Mouse (Mus musculus) hindbrain, embryonic 11.5 days (tissue): ENCODE measurements around the gene Herc3. TPM values are rescaled to one million over a fixed set of nuclear protein-coding genes. Genes with fewer than 3 reads are reported as not detected.

ENCODE experiments used
- ATAC-seq: fragments of 200-750 bp; cut with Nextera tagmentation; 2 replicates; pipeline ENCODE4 v1.8.0; 2017; ENCODE audit warnings: mild to moderate bottlenecking, moderate TSS enrichment, moderate library complexity; ENCODE audit not compliant: low FRiP score
- DNase-seq: peaks from one replicate; pipeline ENCODE4 v3.0.0-alpha.2; 2015; ENCODE audit warnings: low spot score
- H3K27ac ChIP-seq: fragments of 300-500 bp; sonication (generic); 2 replicates; pipeline ENCODE4 v1.5.1; 2014; ENCODE audit warnings: mild to moderate bottlenecking, low read depth, low read length
- H3K27me3 ChIP-seq: fragments of 300-500 bp; sonication (generic); 2 replicates; pipeline ENCODE4 v1.6.1; 2014; ENCODE audit warnings: mild to moderate bottlenecking, low read length, moderate library complexity, mixed read lengths; ENCODE audit not compliant: control insufficient read depth, insufficient read depth
- H3K36me3 ChIP-seq: fragments of 300-500 bp; sonication (generic); 2 replicates; pipeline ENCODE4 v1.6.1; 2014; ENCODE audit warnings: mild to moderate bottlenecking, low read length, moderate library complexity, mixed read lengths; ENCODE audit not compliant: control insufficient read depth, insufficient read depth
- H3K4me1 ChIP-seq: fragments of 300-500 bp; sonication (generic); replicated peaks from 2 replicates; pipeline ENCODE4 v1.6.1; 2014; ENCODE audit warnings: low read length, mixed read lengths; ENCODE audit not compliant: control insufficient read depth, insufficient read depth
- H3K4me2 ChIP-seq: fragments of 300-500 bp; sonication (generic); replicated peaks from 2 replicates; pipeline ENCODE4 v1.6.1; 2014; ENCODE audit warnings: mild to moderate bottlenecking, low read depth, low read length
- H3K4me3 ChIP-seq: fragments of 300-500 bp; sonication (generic); 2 replicates; pipeline ENCODE4 v1.5.1; 2014; ENCODE audit warnings: low read depth, low read length
- H3K9ac ChIP-seq: fragments of 300-500 bp; sonication (generic); 2 replicates; pipeline ENCODE4 v1.6.1; 2014; ENCODE audit warnings: low read depth, low read length
- H3K9me3 ChIP-seq: fragments of 300-500 bp; sonication (generic); 2 replicates; pipeline ENCODE4 v1.6.1; 2016; ENCODE audit warnings: low read length; ENCODE audit not compliant: control insufficient read depth
- whole genome bisulfite sequencing: fragments of 180-500 bp; shearing (Covaris S2); extraction: QIAGEN DNeasy Blood & Tissue Kit; methylation state at CpG from one replicate; pipeline ENCODE4 v1.1.7; 2014; 5-methylcytosine and 5-hydroxymethylcytosine counted together
- polyA plus RNA-seq: library from polyadenylated mRNA; unstranded; fragments of >200 nt; fragmentation: Nextera tagmentation; extraction: Ambion mirVana; gene quantifications from 2 replicates; pipeline ENCODE4 v1.2.1, GENCODE M21; 2014

The Herc3 gene
- polyA plus RNA-seq, 1 experiment from 2014 or later, result 5.6 TPM

DNA sequence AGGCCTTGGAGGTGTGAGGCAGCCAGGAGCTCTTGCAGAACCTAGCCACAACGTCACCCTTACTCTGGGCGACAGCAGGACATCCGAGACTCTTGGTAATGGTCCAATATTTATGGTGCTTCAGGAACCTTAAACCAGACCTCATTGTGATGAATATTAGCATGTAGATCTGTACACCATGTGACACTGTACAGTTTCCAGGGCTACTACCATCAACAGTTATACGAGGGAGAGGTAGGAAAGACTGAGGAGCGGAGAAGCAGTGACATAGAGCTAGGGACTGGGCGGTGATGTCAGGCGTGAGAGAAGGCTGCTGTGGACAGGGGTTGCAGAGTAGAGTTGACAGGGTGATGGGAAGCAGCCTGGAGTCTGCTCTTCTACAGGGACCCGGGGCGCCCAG is 48.7 kb downstream of the Herc3 start:
- H3K4me3 ChIP-seq, result no peak overlapping the region
- no peaks in the 10 kb centered on the region for H3K9me3 ChIP-seq
- no peaks in the 10 kb centered on the region for H3K36me3 ChIP-seq
- WGBS, result 93% methylated on average over 9 of the region's 9 CpGs
- H3K4me2 ChIP-seq, result no peak overlapping the region
- no peaks in the 10 kb centered on the region for H3K4me1 ChIP-seq
- no peaks in the 10 kb centered on the region for H3K27me3 ChIP-seq
- DNase-seq (no peak), ATAC-seq (no peak)
- H3K9ac ChIP-seq, result no peak overlapping the region
- H3K27ac ChIP-seq, result no peak overlapping the region

DNA sequence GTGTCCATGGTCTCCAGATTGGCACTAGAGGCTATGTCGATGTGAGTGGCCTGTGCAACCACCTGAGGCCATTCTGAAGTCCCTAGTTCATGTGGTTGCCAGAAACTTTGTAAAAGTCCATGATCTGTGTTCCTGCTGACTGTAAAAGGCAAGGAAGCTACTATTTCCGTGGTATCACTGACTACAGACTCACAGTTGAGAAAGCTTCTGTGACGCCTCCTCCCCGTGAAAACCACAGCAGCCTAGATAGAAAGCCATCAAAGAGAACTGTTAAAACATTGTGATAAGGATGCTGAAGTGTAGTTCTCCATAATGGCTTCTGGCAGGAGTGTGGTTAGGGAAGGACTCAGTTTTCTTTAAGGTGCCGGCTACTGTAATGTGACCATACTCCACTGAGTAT is 49.6 kb downstream of the Herc3 start:
- Histone ChIP-seq H3K9me3 (no peaks in the 10 kb centered on the region), H3K4me2 (no peak overlapping the region), H3K27ac (no peak overlapping the region), H3K9ac (no peak overlapping the region), H3K36me3 (no peaks in the 10 kb centered on the region), H3K4me1 (no peaks in the 10 kb centered on the region), H3K27me3 (no peaks in the 10 kb centered on the region), H3K4me3 (no peak overlapping the region)
- no peak for DNase-seq
- WGBS, result 93% methylated on average over 5 of the region's 5 CpGs
- ATAC-seq, result no peak

DNA sequence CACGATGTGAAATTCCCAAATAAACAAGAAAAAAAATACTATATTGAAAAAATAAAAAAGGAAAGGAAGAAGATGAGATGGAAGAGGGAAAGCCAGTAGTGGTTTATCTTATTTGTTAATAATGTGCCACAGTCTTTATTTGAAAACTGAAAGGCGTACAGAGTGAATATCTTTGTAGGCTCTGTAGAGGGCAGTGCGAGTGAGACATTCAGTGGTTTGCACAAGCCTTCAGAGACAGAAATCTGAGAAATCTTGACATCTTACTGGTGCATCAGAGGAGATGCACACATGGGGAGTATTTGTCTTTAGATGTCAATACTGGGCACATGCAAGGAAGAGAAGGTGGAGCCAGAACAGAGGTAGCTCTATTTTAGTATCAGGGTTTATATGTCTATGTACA is 50.1 kb downstream of the Herc3 start:
- WGBS, result 92% methylated on average over 3 of the region's 3 CpGs
- H3K4me2 ChIP-seq, result no peak overlapping the region
- no peak for ATAC-seq

DNA sequence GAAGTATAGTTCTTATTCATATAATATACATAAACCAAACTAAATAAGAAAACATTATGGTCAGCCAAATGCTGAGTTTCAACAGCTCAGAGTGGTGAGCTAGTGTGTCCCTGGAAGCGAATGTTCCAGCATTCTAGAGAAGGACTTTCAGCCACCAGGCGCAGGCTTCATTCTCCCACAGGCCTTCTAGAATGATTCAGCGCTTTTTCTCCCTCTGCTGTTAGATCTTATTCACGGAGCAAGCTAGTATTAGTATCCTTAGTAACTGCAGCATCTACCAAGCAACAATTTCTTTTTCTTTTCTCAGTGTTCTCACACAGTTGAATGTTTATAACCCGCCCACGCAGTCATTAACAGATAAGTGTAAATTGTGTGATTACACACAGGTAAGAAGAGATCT is 51.0 kb downstream of the Herc3 start:
- Histone ChIP-seq H3K4me2 (no peak overlapping the region), H3K4me3 (no peak overlapping the region), H3K27ac (no peak overlapping the region), H3K36me3 (no peaks in the 10 kb centered on the region), H3K27me3 (no peaks in the 10 kb centered on the region), H3K4me1 (no peaks in the 10 kb centered on the region), H3K9ac (no peak overlapping the region), H3K9me3 (no peaks in the 10 kb centered on the region)
- ATAC-seq, result no peak
- WGBS, result 83% methylated on average over 6 of the region's 6 CpGs
- DNase-seq, result no peak

More for the DNA sequence above, 50.1 kb downstream of the Herc3 start:
- no peaks in the 10 kb centered on the region for H3K27me3 ChIP-seq
- no peak overlapping the region for H3K9ac ChIP-seq
- H3K4me3 ChIP-seq, result no peak overlapping the region
- H3K27ac ChIP-seq, result no peak overlapping the region
- H3K9me3 ChIP-seq, result no peaks in the 10 kb centered on the region
- no peaks in the 10 kb centered on the region for H3K36me3 ChIP-seq
- no peaks in the 10 kb centered on the region for H3K4me1 ChIP-seq
- DNase-seq, result no peak

DNA sequence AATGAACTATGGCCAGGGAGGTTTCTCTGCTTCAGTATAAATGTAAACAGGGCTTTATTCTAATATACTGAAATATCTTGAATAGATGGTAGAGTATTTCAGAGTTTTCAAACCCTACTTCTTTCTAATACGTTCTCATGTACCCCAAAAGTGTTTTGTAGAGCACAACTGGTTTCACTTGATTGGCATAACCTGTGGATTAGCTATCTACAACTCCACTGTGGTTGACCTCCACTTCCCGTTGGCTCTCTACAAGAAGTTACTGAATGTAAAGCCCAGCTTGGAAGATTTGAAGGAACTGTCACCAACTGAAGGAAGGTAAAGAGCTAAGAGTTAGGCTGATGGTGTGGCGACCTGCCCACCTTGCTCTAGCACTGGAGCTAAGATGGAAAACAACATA is 58.7 kb downstream of the Herc3 start:
- Histone ChIP-seq H3K9me3 (no peaks in the 10 kb centered on the region), H3K4me2 (no peak overlapping the region), H3K36me3 (no peaks in the 10 kb centered on the region), H3K27ac (no peak overlapping the region), H3K4me1 (no peaks in the 10 kb centered on the region), H3K4me3 (no peak overlapping the region), H3K9ac (no peak overlapping the region), H3K27me3 (no peaks in the 10 kb centered on the region)
- DNase-seq (no peak), ATAC-seq (no peak)
- WGBS, result 93% methylated on average over 3 of the region's 3 CpGs

DNA sequence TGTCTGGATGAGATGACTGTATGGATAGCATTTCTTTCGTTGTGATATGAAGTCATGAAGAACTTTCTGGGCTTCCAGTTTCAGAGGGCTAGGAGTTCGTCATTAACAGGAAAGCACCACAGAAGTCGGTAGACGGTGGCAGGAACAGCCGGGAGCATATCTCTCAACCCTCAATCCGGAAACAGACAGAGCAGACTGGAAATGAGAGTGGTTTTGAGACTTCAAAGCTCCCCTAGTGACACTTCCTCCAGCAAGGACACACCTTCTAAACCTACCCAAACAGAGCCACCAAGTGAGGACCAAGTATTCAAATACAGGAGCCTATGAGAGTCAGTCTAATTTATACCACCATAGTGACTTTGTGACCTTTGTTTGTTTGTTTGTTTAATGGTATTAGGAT is 62.0 kb downstream of the Herc3 start:
- H3K4me1 ChIP-seq, result no peaks in the 10 kb centered on the region
- H3K27me3 ChIP-seq, result no peaks in the 10 kb centered on the region
- ATAC-seq, result no peak
- no peaks in the 10 kb centered on the region for H3K9me3 ChIP-seq
- H3K9ac ChIP-seq, result no peak overlapping the region
- 87% methylated on average over 6 of the region's 6 CpGs for WGBS
- H3K4me2 ChIP-seq, result no peak overlapping the region
- H3K4me3 ChIP-seq, result no peak overlapping the region
- no peak for DNase-seq
- H3K27ac ChIP-seq, result no peak overlapping the region
- H3K36me3 ChIP-seq, result no peaks in the 10 kb centered on the region

DNA sequence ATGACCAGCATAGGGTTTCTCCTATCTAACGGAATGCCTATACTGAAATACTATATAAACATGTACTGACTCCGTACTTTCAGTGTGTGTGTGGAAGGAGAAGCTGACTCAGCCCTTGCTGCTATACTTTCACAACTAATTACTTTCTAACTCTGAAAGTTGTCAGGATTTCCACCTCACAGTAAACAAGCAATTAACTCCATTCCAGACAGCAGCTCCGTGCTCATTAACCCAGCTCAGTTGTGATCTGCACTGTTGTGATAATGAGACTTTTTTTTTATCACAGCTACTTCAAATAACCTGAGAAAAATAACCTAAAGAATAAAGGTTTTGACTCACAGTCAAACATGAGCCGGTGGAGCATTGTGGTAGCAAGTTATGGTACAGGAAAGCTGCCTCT is 63.7 kb downstream of the Herc3 start:
- H3K4me3 ChIP-seq, result no peak overlapping the region
- no peaks in the 10 kb centered on the region for H3K4me1 ChIP-seq
- no peak for DNase-seq
- H3K9ac ChIP-seq, result no peak overlapping the region
- H3K9me3 ChIP-seq, result no peaks in the 10 kb centered on the region
- H3K27ac ChIP-seq, result no peak overlapping the region
- ATAC-seq, result no peak
- H3K36me3 ChIP-seq, result no peaks in the 10 kb centered on the region
- no peak overlapping the region for H3K4me2 ChIP-seq
- 91% methylated on average over 4 of the region's 4 CpGs for WGBS
- no peaks in the 10 kb centered on the region for H3K27me3 ChIP-seq

DNA sequence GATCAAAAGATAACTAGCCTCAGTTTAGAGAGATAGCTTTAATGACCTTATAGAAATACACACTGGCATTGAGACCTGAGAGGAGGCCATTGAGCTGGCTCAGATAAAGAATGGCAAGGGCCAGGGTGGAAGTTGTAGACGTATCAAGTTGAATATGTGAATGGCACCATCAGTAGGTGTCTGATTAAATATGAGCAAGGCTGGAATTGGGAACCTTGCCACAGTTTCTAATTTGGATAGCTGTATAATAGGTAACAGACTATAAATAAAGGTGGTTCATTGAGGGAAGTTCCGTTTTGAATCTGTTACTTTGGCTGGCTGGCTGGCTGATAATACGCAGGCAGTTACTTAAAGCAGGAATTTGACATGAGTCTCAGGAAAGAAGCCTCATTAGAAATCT is 65.4 kb downstream of the Herc3 start:
- WGBS, result 85% methylated on average over 3 of the region's 3 CpGs
- no peak for ATAC-seq
- Histone ChIP-seq H3K9me3 (no peaks in the 10 kb centered on the region), H3K4me3 (no peak overlapping the region), H3K36me3 (no peaks in the 10 kb centered on the region), H3K9ac (no peak overlapping the region), H3K4me2 (no peak overlapping the region), H3K4me1 (no peaks in the 10 kb centered on the region), H3K27ac (no peak overlapping the region), H3K27me3 (no peaks in the 10 kb centered on the region)
- no peak for DNase-seq

DNA sequence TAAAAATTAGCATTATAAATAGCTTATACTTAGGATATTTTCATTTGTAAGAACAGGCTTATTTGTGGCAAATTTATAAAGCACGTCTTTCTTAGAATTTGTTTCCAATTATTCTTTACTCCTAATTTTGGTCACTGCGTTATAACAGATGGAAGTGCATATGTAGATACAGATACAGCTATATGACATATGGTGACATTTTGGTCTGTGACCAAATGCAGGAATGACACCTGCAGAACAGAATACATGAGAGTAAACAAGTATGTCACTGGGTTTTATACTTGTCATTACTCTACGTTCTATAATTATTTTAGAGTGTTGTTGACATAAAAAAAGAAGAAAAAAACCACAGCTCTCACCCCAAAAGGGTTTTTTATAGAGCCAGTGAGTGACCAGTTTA is 67.8 kb downstream of the Herc3 start:
- Histone ChIP-seq H3K4me1 (no peaks in the 10 kb centered on the region), H3K27me3 (no peaks in the 10 kb centered on the region), H3K4me3 (no peak overlapping the region), H3K27ac (no peak overlapping the region), H3K9me3 (no peaks in the 10 kb centered on the region), H3K4me2 (no peak overlapping the region), H3K36me3 (no peaks in the 10 kb centered on the region), H3K9ac (no peak overlapping the region)
- 90% methylated on average over 3 of the region's 3 CpGs for WGBS
- DNase-seq (no peak), ATAC-seq (no peak)
